Mouse (Mus musculus) heart, adult 2 months (tissue): ENCODE results near the gene Syngr1.

Source experiments
- CTCF ChIP-seq: fragments of 200-600 bp; IDR thresholded peaks from 2 replicates; pipeline ENCODE4 v1.8.1; 2022; ENCODE audit warnings: antibody characterized with exemption, mild to moderate bottlenecking, moderate library complexity
- EP300 ChIP-seq: fragments of 200-500 bp; IDR thresholded peaks from 2 replicates; pipeline ENCODE4 v1.6.1; 2011; ENCODE audit warnings: low read depth, low read length, control low read depth; ENCODE audit not compliant: insufficient read depth
- POLR2A ChIP-seq: fragments of 200-500 bp; IDR thresholded peaks from 2 replicates; pipeline ENCODE4 v1.6.1; 2011; ENCODE audit warnings: mild to moderate bottlenecking, low read depth, low read length, control low read depth; ENCODE audit not compliant: insufficient read depth

- no peak for TF ChIP-seq CTCF
- TF ChIP-seq POLR2A, result no peak
- TF ChIP-seq EP300, result no peak
Observed at GRCm38 (mm10) chr15:80157197-80157943, 66.2 kb downstream of the Syngr1 start.
